Mouse (Mus musculus): ENCODE measurements around the gene Sema4b. TPM values are rescaled to one million over a fixed set of nuclear protein-coding genes. Genes with fewer than 3 reads are reported as not detected.

The Sema4b gene
- polyA plus RNA-seq, 2 experiments = 6.1 to 8.5 TPM

DNA sequence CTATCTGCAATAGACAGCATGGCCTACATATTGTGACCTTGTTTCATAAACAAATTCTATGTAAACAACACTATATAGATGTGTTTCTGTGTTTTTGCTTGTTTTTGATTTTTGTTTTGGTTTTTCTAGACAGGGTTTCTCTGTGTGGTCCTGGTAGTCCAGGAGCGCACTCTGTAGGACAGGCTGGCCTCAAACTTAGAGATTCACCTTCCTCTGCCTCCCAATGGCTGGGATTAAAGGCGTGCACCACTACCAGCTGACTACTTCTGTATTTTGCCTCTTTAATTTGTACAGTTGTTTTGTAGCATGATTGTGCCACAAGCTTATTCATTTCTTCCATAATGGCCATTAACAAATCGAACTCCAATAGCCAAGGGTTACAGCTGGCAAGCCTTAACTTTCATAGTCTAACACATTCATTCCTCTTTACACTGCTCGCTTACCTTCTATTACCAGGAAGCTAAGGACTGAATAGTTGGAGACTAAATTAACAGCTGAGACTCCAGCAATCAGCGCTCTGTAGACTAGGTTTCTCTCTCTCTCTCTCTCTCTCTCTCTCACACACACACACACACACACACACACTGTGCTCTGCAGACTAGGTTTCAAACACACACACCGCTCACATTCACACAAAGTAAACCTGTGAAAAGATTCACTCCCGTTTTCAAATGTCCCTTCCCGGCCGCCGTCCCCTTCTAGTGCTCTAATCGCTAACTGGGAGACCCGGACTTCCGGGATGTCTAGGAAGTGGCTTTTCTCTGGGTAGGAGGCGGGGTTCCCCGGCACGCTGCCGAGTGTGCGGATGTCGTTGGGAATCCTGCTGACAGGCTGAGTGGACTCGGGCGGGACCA lies 82.5 kb downstream of the Sema4b start, which contains the start of gene Vps33b:
Vps33b (plus strand) TSS at position 753 of the 854 bp plus-strand sequence.
- Histone ChIP-seq H3K9me3 (ENCODE audit: control insufficient read depth, low read length) (no peaks in the 10 kb centered on the region), H3K4me1 (replicated peaks; ENCODE audit: control insufficient read depth in 2 of 2, insufficient read depth in 2 of 2, low read length in 1 of 2) (peaks cover 10 to 13% of the 10 kb centered on the region in 2 experiments), H3K36me3 (replicated peaks; ENCODE audit: control insufficient read depth, insufficient read depth, low read depth) (peaks cover 21% of the 10 kb centered on the region), H3K4me2 (ENCODE audit: low read depth) (peak within 1 kb of the TSS; percentile 91), H3K4me3 (ENCODE audit: insufficient read depth in 1 of 2, low read depth in 2 of 2, low read length in 2 of 2) (peak within 1 kb of the TSS; percentile 72 to 81), H3K9ac (replicated peaks) (peak within 1 kb of the TSS; percentile 76), H3K27me3 (ENCODE audit: control insufficient read depth, insufficient read depth, low read length) (no peaks in the 10 kb centered on the region), H3K27ac (peak within 1 kb of the TSS; percentile 69)
- DNase-seq (ENCODE audit: low read depth in 3 of 3, low spot score in 3 of 3) (peak; percentile 90 to 92 (median 92)), ATAC-seq (ENCODE audit: insufficient read depth) (peak; percentile 91)
- TF ChIP-seq EP300 (IDR thresholded peaks at IDR 0.05; ENCODE audit: low read depth) = 0 out of 2 replicates have a peak, but pooled peaks have one; percentile 27
- no peak for TF ChIP-seq CTCF (IDR thresholded peaks at IDR 0.05; ENCODE audit: low read depth)
- WGBS (ENCODE audit: insufficient replicate concordance) = 3% methylated on average over 21 of the region's 21 CpGs

DNA sequence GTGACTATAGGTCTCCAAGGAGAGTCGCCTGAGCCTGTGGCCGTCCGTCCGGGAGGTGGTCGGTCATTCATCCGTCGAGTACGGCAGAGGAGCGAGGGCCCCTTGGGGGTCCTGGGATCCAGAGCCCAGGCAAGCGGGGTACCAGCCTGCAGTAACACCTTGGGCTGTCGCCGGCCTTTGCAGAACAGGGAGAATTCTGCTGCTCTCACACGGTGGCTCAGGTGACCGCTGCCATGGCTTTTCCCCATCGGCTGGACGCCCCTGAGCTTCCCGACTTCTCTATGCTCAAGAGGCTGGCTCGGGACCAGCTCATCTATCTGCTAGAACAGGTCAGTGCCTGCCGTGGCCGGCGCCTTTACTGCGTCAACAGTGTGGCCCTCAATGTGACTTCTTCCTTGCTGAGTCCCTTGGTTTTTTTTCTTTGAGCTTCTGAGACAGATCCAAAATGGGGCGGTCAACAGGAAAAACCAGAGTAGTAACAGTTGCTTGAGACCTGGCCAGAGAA lies 83.2 kb downstream of the Sema4b start:
- WGBS (ENCODE audit: insufficient replicate concordance) = under 1% methylated on average over 23 of the region's 23 CpGs

DNA sequence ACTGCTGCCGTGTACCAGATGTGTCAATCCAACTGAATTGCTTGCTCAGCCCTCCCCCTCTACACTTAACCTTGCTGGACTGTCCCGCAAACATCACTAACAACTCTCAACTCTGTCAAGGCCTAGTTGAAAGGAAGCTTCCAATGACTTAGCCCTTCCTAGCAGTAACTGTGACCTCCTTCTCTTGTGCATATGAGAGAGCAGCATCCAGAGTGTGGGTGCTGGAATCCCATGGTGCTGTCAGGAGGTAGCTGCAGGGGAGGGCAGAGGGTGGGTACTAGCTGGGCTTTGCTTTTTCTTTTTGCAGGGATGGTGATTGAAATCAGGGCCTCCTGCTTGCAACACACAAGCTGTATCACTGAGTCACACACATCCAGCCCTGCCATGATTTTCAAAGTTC lies 86.8 kb downstream of the Sema4b start:
- ATAC-seq (ENCODE audit: insufficient read depth) (no peak), DNase-seq (ENCODE audit: low read depth in 3 of 3, low spot score in 3 of 3) (no peak)
- Histone ChIP-seq H3K4me2 (ENCODE audit: low read depth) (no peak overlapping the region), H3K27ac (no peak overlapping the region), H3K4me3 (ENCODE audit: insufficient read depth in 1 of 2, low read depth in 2 of 2, low read length in 2 of 2) (no peak overlapping the region), H3K9me3 (ENCODE audit: control insufficient read depth, low read length) (no peaks in the 10 kb centered on the region), H3K27me3 (ENCODE audit: control insufficient read depth, insufficient read depth, low read length) (no peaks in the 10 kb centered on the region), H3K4me1 (replicated peaks; ENCODE audit: control insufficient read depth in 2 of 2, insufficient read depth in 2 of 2, low read length in 1 of 2) (peaks cover 10 to 14% of the 10 kb centered on the region in 2 experiments), H3K9ac (replicated peaks) (no peak overlapping the region), H3K36me3 (replicated peaks; ENCODE audit: control insufficient read depth, insufficient read depth, low read depth) (peaks cover 15% of the 10 kb centered on the region)
- TF ChIP-seq CTCF (IDR thresholded peaks at IDR 0.05; ENCODE audit: low read depth) = no peak
- no peak for TF ChIP-seq EP300 (IDR thresholded peaks at IDR 0.05; ENCODE audit: low read depth)
- WGBS (ENCODE audit: insufficient replicate concordance) = 65% methylated on average over 2 of the region's 2 CpGs

More for the DNA sequence above, 83.2 kb downstream of the Sema4b start:
- peak overlapping the region; percentile 69 for H3K27ac ChIP-seq
- no peaks in the 10 kb centered on the region for H3K9me3 ChIP-seq (ENCODE audit: control insufficient read depth, low read length)
- H3K4me3 ChIP-seq (ENCODE audit: insufficient read depth in 1 of 2, low read depth in 2 of 2, low read length in 2 of 2) = peak overlapping the region; percentile 72 to 81
- ATAC-seq (ENCODE audit: insufficient read depth) = peak; percentile 69
- no peak for DNase-seq (ENCODE audit: low read depth in 3 of 3, low spot score in 3 of 3)
- peak overlapping the region; percentile 91 for H3K4me2 ChIP-seq (ENCODE audit: low read depth)
- peak overlapping the region; percentile 76 for H3K9ac ChIP-seq (replicated peaks)
- no peak for TF ChIP-seq EP300 (IDR thresholded peaks at IDR 0.05; ENCODE audit: low read depth)
- no peak for TF ChIP-seq CTCF (IDR thresholded peaks at IDR 0.05; ENCODE audit: low read depth)
- H3K36me3 ChIP-seq (replicated peaks; ENCODE audit: control insufficient read depth, insufficient read depth, low read depth) = peaks cover 21% of the 10 kb centered on the region
- H3K4me1 ChIP-seq (replicated peaks; ENCODE audit: control insufficient read depth in 2 of 2, insufficient read depth in 2 of 2, low read length in 1 of 2) = peaks cover 10 to 13% of the 10 kb centered on the region in 2 experiments
- H3K27me3 ChIP-seq (ENCODE audit: control insufficient read depth, insufficient read depth, low read length) = no peaks in the 10 kb centered on the region

Other genes starting within 250 kb of the Sema4b start
- 5.9 and 6.5 TPM in 2 replicates for gene Zfp710, start 162.0 kb upstream of the Sema4b start, polyA plus RNA-seq (2012; rRNA removed)
- gene Zfp710, start 162.0 kb upstream of the Sema4b start, polyA plus RNA-seq (2014; fragmentation: Nextera tagmentation; extraction: Ambion mirVana) = 3.7 and 4.0 TPM in 2 replicates
- 83.7 and 88.2 TPM in 2 replicates for gene Idh2, start 71.4 kb upstream of the Sema4b start, polyA plus RNA-seq (2012; rRNA removed)
- gene Idh2, start 71.4 kb upstream of the Sema4b start, polyA plus RNA-seq (2014; fragmentation: Nextera tagmentation; extraction: Ambion mirVana) = 128 and 132 TPM in 2 replicates
- 43.1 and 45.9 TPM in 2 replicates for gene Cib1, start 46.0 kb downstream of the Sema4b start, polyA plus RNA-seq (2012; rRNA removed)
- gene Cib1, start 46.0 kb downstream of the Sema4b start, polyA plus RNA-seq (2014; fragmentation: Nextera tagmentation; extraction: Ambion mirVana) = 90.6 and 94.2 TPM in 2 replicates
- gene Gdpgp1, start 46.0 kb downstream of the Sema4b start, polyA plus RNA-seq (2012; rRNA removed) = 1.3 TPM in 2 replicates
- 1.1 and 1.2 TPM in 2 replicates for gene Gdpgp1, start 46.0 kb downstream of the Sema4b start, polyA plus RNA-seq (2014; fragmentation: Nextera tagmentation; extraction: Ambion mirVana)
- 0.11 and 0.23 TPM in 2 replicates for gene Ttll13, start 59.5 kb downstream of the Sema4b start, polyA plus RNA-seq (2012; rRNA removed)
- gene Ttll13, start 59.5 kb downstream of the Sema4b start, polyA plus RNA-seq (2014; fragmentation: Nextera tagmentation; extraction: Ambion mirVana) = 0.18 and 0.20 TPM in 2 replicates
- gene Ngrn, start 74.4 kb downstream of the Sema4b start, polyA plus RNA-seq (2012; rRNA removed) = 14.2 and 21.4 TPM in 2 replicates
- gene Ngrn, start 74.4 kb downstream of the Sema4b start, polyA plus RNA-seq (2014; fragmentation: Nextera tagmentation; extraction: Ambion mirVana) = 26.7 and 28.3 TPM in 2 replicates
- 5.3 and 6.7 TPM in 2 replicates for gene Vps33b, start 82.8 kb downstream of the Sema4b start, polyA plus RNA-seq (2012; rRNA removed)
- 3.6 and 4.2 TPM in 2 replicates for gene Vps33b, start 82.8 kb downstream of the Sema4b start, polyA plus RNA-seq (2014; fragmentation: Nextera tagmentation; extraction: Ambion mirVana)
- gene Prc1, start 107.6 kb downstream of the Sema4b start, polyA plus RNA-seq (2012; rRNA removed) = 61.6 and 76.5 TPM in 2 replicates
- gene Prc1, start 107.6 kb downstream of the Sema4b start, polyA plus RNA-seq (2014; fragmentation: Nextera tagmentation; extraction: Ambion mirVana) = 131 TPM in 2 replicates
- gene Rccd1, start 137.6 kb downstream of the Sema4b start, polyA plus RNA-seq (2012; rRNA removed) = 4.4 and 6.6 TPM in 2 replicates
- gene Rccd1, start 137.6 kb downstream of the Sema4b start, polyA plus RNA-seq (2014; fragmentation: Nextera tagmentation; extraction: Ambion mirVana) = 1.6 and 2.8 TPM in 2 replicates
- gene Unc45a, start 154.2 kb downstream of the Sema4b start, polyA plus RNA-seq (2012; rRNA removed) = 3.8 and 7.1 TPM in 2 replicates
- gene Unc45a, start 154.2 kb downstream of the Sema4b start, polyA plus RNA-seq (2014; fragmentation: Nextera tagmentation; extraction: Ambion mirVana) = 5.6 and 7.3 TPM in 2 replicates
- gene Hddc3, start 156.3 kb downstream of the Sema4b start, polyA plus RNA-seq (2012; rRNA removed) = 5.0 and 5.3 TPM in 2 replicates
- gene Hddc3, start 156.3 kb downstream of the Sema4b start, polyA plus RNA-seq (2014; fragmentation: Nextera tagmentation; extraction: Ambion mirVana) = 2.8 and 4.6 TPM in 2 replicates
- 4.9 TPM in 2 replicates for gene Man2a2, start 184.5 kb downstream of the Sema4b start, polyA plus RNA-seq (2012; rRNA removed)
- 1.5 and 1.7 TPM in 2 replicates for gene Man2a2, start 184.5 kb downstream of the Sema4b start, polyA plus RNA-seq (2014; fragmentation: Nextera tagmentation; extraction: Ambion mirVana)
- gene Fes, start 201.1 kb downstream of the Sema4b start, polyA plus RNA-seq (2012; rRNA removed) = 9.8 and 11.9 TPM in 2 replicates
- 9.0 and 10.1 TPM in 2 replicates for gene Fes, start 201.1 kb downstream of the Sema4b start, polyA plus RNA-seq (2014; fragmentation: Nextera tagmentation; extraction: Ambion mirVana)
- gene Furin, start 218.6 kb downstream of the Sema4b start, polyA plus RNA-seq (2012; rRNA removed) = 6.0 and 6.7 TPM in 2 replicates
- gene Furin, start 218.6 kb downstream of the Sema4b start, polyA plus RNA-seq (2014; fragmentation: Nextera tagmentation; extraction: Ambion mirVana) = 3.8 and 4.5 TPM in 2 replicates

All from liver, embryonic 14.5 days (tissue).